Mouse (Mus musculus) midbrain, embryonic 15.5 days (tissue): ENCODE measurements at regions not wholly inside any gene's neighbourhood (a gene's known extent, or its start where the extent isn't known, plus 50 kb on each side); places are given as distances from the start of the nearest gene placed in this dataset.

Experiments used
- ATAC-seq: fragments of 200-750 bp; cut with Nextera tagmentation; replicated peaks from 2 replicates; pipeline ENCODE4 v1.8.0; 2017; ENCODE audit warnings: moderate TSS enrichment
- H3K27ac ChIP-seq: fragments of 300-500 bp; sonication (generic); 2 replicates; pipeline ENCODE4 v1.5.1; 2015; ENCODE audit warnings: mild to moderate bottlenecking, inconsistent platforms
- H3K27me3 ChIP-seq: fragments of 300-500 bp; sonication (generic); replicated peaks from 2 replicates; pipeline ENCODE4 v1.6.1; 2015; ENCODE audit warnings: inconsistent platforms
- H3K36me3 ChIP-seq: fragments of 300-500 bp; sonication (generic); replicated peaks from 2 replicates; pipeline ENCODE4 v1.6.1; 2015; ENCODE audit warnings: inconsistent platforms
- H3K4me1 ChIP-seq: fragments of 300-500 bp; sonication (generic); 2 replicates; pipeline ENCODE4 v1.6.1; 2015; ENCODE audit warnings: inconsistent platforms
- H3K4me2 ChIP-seq: fragments of 300-500 bp; sonication (generic); 2 replicates; pipeline ENCODE4 v1.6.1; 2015; ENCODE audit warnings: inconsistent platforms, mild to moderate bottlenecking, moderate library complexity
- H3K4me3 ChIP-seq: fragments of 300-500 bp; sonication (generic); 2 replicates; pipeline ENCODE4 v1.5.1; 2015; ENCODE audit warnings: mild to moderate bottlenecking, inconsistent platforms
- H3K9ac ChIP-seq: fragments of 300-500 bp; sonication (generic); 2 replicates; pipeline ENCODE4 v1.6.1; 2015; ENCODE audit warnings: mild to moderate bottlenecking, inconsistent platforms
- H3K9me3 ChIP-seq: fragments of 300-500 bp; sonication (generic); 2 replicates; pipeline ENCODE4 v1.6.1; 2016; ENCODE audit warnings: inconsistent platforms
- WGBS: fragments of 180-500 bp; shearing (Covaris S2); methylation state at CpG from one replicate; pipeline ENCODE4 v1.1.7; 2015; ENCODE audit warnings: mixed read lengths; 5-methylcytosine and 5-hydroxymethylcytosine counted together

- Histone ChIP-seq H3K4me3 (no peak overlapping the region), H3K36me3 (no peaks in the 10 kb centered on the region), H3K9me3 (no peaks in the 10 kb centered on the region), H3K4me1 (no peaks in the 10 kb centered on the region), H3K27me3 (no peaks in the 10 kb centered on the region), H3K9ac (no peak overlapping the region), H3K27ac (no peak overlapping the region), H3K4me2 (no peak overlapping the region)
- peak; percentile 45; the same call in 1 of the 2 replicates for ATAC-seq
Observed at GRCm38 (mm10) chrX:146231866-146232590, 727.0 kb upstream of the Amot start.

- H3K36me3 ChIP-seq: no peaks in the 10 kb centered on the region
- H3K9me3 ChIP-seq: no peaks in the 10 kb centered on the region
- no peaks in the 10 kb centered on the region for H3K27me3 ChIP-seq
- 45% methylated on average over 2 of the region's 2 CpGs for WGBS
- H3K4me1 ChIP-seq: no peaks in the 10 kb centered on the region
- no peak for ATAC-seq
- H3K4me2 ChIP-seq: no peak overlapping the region
- no peak overlapping the region for H3K4me3 ChIP-seq
- H3K27ac ChIP-seq: no peak overlapping the region
- no peak overlapping the region for H3K9ac ChIP-seq
Observed at GRCm38 (mm10) chrX:146232795-146233194, 727.8 kb upstream of the Amot start.

- H3K4me3 ChIP-seq: no peak overlapping the region
- H3K27ac ChIP-seq: no peak overlapping the region
- no peak for ATAC-seq
- no peak overlapping the region for H3K9ac ChIP-seq
- H3K9me3 ChIP-seq: no peaks in the 10 kb centered on the region
- H3K27me3 ChIP-seq: no peaks in the 10 kb centered on the region
- H3K36me3 ChIP-seq: no peaks in the 10 kb centered on the region
- 66% methylated on average over 2 of the region's 2 CpGs for WGBS
- H3K4me1 ChIP-seq: no peaks in the 10 kb centered on the region
- no peak overlapping the region for H3K4me2 ChIP-seq
Observed at GRCm38 (mm10) chrX:146255755-146256154, 706.6 kb upstream of the Htr2c start.
